Mouse (Mus musculus) thymus, adult 2 months (tissue): ENCODE measurements at regions not wholly inside any gene's neighbourhood (a gene's known extent, or its start where the extent isn't known, plus 50 kb on each side); places are given as distances from the start of the nearest gene placed in this dataset.

Experiments
- CTCF ChIP-seq: fragments of 200-500 bp; IDR thresholded peaks from 2 replicates; pipeline ENCODE4 v1.5.1; 2012; ENCODE audit warnings: mild to moderate bottlenecking, control low read depth, low read length, moderate library complexity, borderline replicate concordance; ENCODE audit not compliant: control insufficient read depth, poor library complexity, insufficient read depth; ENCODE audit errors: extremely low read depth
- POLR2A ChIP-seq: fragments of 200-500 bp; IDR thresholded peaks from 2 replicates; pipeline ENCODE4 v1.6.1; 2012; ENCODE audit warnings: mild to moderate bottlenecking, low read length, control low read depth, moderate library complexity; ENCODE audit not compliant: control insufficient read depth, poor library complexity, insufficient read depth; ENCODE audit errors: extremely low read depth

DNA sequence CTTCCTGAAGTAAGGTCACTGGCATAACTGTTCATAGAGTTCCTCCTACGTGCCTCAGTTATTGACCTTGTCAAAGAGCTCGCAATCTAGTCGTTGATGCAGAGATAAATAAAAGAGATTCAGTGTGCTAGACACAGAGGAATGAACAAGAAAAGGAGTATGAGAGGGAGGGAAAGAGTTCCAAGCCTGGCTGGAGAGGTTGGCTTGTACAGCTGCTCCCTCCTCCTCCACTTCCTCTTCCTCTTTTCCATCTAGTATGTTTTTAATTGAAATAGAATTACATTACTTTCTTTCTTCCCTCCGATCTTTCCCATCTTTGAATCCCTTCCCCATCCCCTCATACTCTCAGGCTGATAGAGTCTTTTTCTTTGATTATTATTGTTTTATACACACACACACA lies 117.1 kb downstream of the Dusp6 start:
- TF ChIP-seq CTCF, result no peak
- TF ChIP-seq POLR2A, result no peak
